Mouse (Mus musculus) lung, embryonic 15.5 days (tissue): ENCODE data around the gene Adamts3. TPM values are rescaled to one million over a fixed set of nuclear protein-coding genes. Genes with fewer than 3 reads are reported as not detected.

Source experiments
- ATAC-seq: fragments of 200-750 bp; cut with Nextera tagmentation; 2 replicates; pipeline ENCODE4 v1.8.0; 2017; ENCODE audit warnings: moderate number of reproducible peaks, borderline replicate concordance; ENCODE audit not compliant: low FRiP score, low TSS enrichment; ENCODE audit errors: extremely low read depth
- H3K27ac ChIP-seq: fragments of 300-500 bp; sonication (generic); 2 replicates; pipeline ENCODE4 v1.5.1; 2015; ENCODE audit warnings: moderate library complexity, mild to moderate bottlenecking, inconsistent platforms
- H3K27me3 ChIP-seq: fragments of 300-500 bp; sonication (generic); 2 replicates; pipeline ENCODE4 v1.6.1; 2015; ENCODE audit warnings: inconsistent platforms
- H3K36me3 ChIP-seq: fragments of 300-500 bp; sonication (generic); 2 replicates; pipeline ENCODE4 v1.6.1; 2015; ENCODE audit warnings: inconsistent platforms
- H3K4me1 ChIP-seq: fragments of 300-500 bp; sonication (generic); 2 replicates; pipeline ENCODE4 v1.6.1; 2015; ENCODE audit warnings: inconsistent platforms
- H3K4me2 ChIP-seq: fragments of 300-500 bp; sonication (generic); 2 replicates; pipeline ENCODE4 v1.6.1; 2015; ENCODE audit warnings: inconsistent platforms, mild to moderate bottlenecking, moderate library complexity
- H3K4me3 ChIP-seq: fragments of 300-500 bp; sonication (generic); 2 replicates; pipeline ENCODE4 v1.5.1; 2015; ENCODE audit warnings: mild to moderate bottlenecking, inconsistent platforms
- H3K9ac ChIP-seq: fragments of 300-500 bp; sonication (generic); 2 replicates; pipeline ENCODE4 v1.6.1; 2015; ENCODE audit warnings: inconsistent platforms
- H3K9me3 ChIP-seq: fragments of 300-500 bp; sonication (generic); 2 replicates; pipeline ENCODE4 v1.6.1; 2016; ENCODE audit warnings: inconsistent platforms
- WGBS: fragments of 180-500 bp; shearing (Covaris S2); methylation state at CpG from one replicate; pipeline ENCODE4 v1.1.7; 2015; 5-methylcytosine and 5-hydroxymethylcytosine counted together
- polyA plus RNA-seq: library from polyadenylated mRNA; unstranded; fragments of >200 nt; fragmentation: Nextera tagmentation; extraction: Ambion mirVana; gene quantifications from 2 replicates; pipeline ENCODE4 v1.2.1, GENCODE M21; 2015

Adamts3 gene
- polyA plus RNA-seq, 1 experiment from 2014 or later = 3.8 TPM

- Histone ChIP-seq H3K9me3 (no peaks in the 10 kb centered on the region), H3K9ac (no peak overlapping the region), H3K27me3 (no peaks in the 10 kb centered on the region), H3K4me2 (no peak overlapping the region), H3K36me3 (no peaks in the 10 kb centered on the region), H3K4me3 (no peak overlapping the region), H3K27ac (no peak overlapping the region), H3K4me1 (peaks cover 3% of the 10 kb centered on the region; the same call in 1 of the 2 replicates)
- 61% methylated on average over 5 of the region's 5 CpGs for WGBS
- ATAC-seq = no peak
These were observed 135.9 kb downstream of the Adamts3 start for GRCm38 (mm10) chr5:89747149-89747659.

GRCm38 (mm10) chr5:89745112-89745511, 138.0 kb downstream of the Adamts3 start:
- H3K27ac ChIP-seq = no peak overlapping the region
- no peak overlapping the region for H3K9ac ChIP-seq
- H3K9me3 ChIP-seq = no peaks in the 10 kb centered on the region
- no peak overlapping the region for H3K4me2 ChIP-seq
- H3K4me3 ChIP-seq = no peak overlapping the region
- no peaks in the 10 kb centered on the region for H3K36me3 ChIP-seq
- no peak for ATAC-seq
- peaks cover 3% of the 10 kb centered on the region; the same call in 1 of the 2 replicates for H3K4me1 ChIP-seq
- 81% methylated on average over 2 of the region's 2 CpGs for WGBS
- no peaks in the 10 kb centered on the region for H3K27me3 ChIP-seq

GRCm38 (mm10) chr5:89734759-89735158, 148.4 kb downstream of the Adamts3 start:
- Histone ChIP-seq H3K9me3 (no peaks in the 10 kb centered on the region), H3K4me3 (no peak overlapping the region), H3K27me3 (no peaks in the 10 kb centered on the region), H3K4me1 (no peaks in the 10 kb centered on the region), H3K27ac (no peak overlapping the region), H3K4me2 (no peak overlapping the region), H3K36me3 (no peaks in the 10 kb centered on the region), H3K9ac (no peak overlapping the region)
- WGBS = 59% methylated on average over 2 of the region's 2 CpGs
- ATAC-seq = no peak

- Histone ChIP-seq H3K4me3 (no peak overlapping the region), H3K36me3 (no peaks in the 10 kb centered on the region), H3K4me1 (no peaks in the 10 kb centered on the region), H3K9me3 (no peaks in the 10 kb centered on the region), H3K4me2 (no peak overlapping the region), H3K27me3 (no peaks in the 10 kb centered on the region), H3K9ac (no peak overlapping the region), H3K27ac (no peak overlapping the region)
- 56% methylated on average over 3 of the region's 3 CpGs for WGBS
- ATAC-seq = no peak
These were observed 152.7 kb downstream of the Adamts3 start for GRCm38 (mm10) chr5:89730411-89730810.

GRCm38 (mm10) chr5:89728117-89728516, 155.0 kb downstream of the Adamts3 start:
- Histone ChIP-seq H3K36me3 (no peaks in the 10 kb centered on the region), H3K27ac (no peak overlapping the region), H3K4me2 (no peak overlapping the region), H3K4me1 (no peaks in the 10 kb centered on the region), H3K9ac (no peak overlapping the region), H3K4me3 (no peak overlapping the region), H3K27me3 (no peaks in the 10 kb centered on the region), H3K9me3 (no peaks in the 10 kb centered on the region)
- ATAC-seq = no peak
- 57% methylated on average over 3 of the region's 3 CpGs for WGBS

GRCm38 (mm10) chr5:89727497-89728057, 155.6 kb downstream of the Adamts3 start:
- H3K27me3 ChIP-seq = no peaks in the 10 kb centered on the region
- no peak overlapping the region for H3K9ac ChIP-seq
- no peak for ATAC-seq
- 76% methylated on average over 6 of the region's 6 CpGs for WGBS
- H3K36me3 ChIP-seq = no peaks in the 10 kb centered on the region
- H3K4me3 ChIP-seq = no peak overlapping the region
- H3K27ac ChIP-seq = no peak overlapping the region
- no peak overlapping the region for H3K4me2 ChIP-seq
- H3K4me1 ChIP-seq = no peaks in the 10 kb centered on the region
- no peaks in the 10 kb centered on the region for H3K9me3 ChIP-seq

GRCm38 (mm10) chr5:89714552-89714951, 168.6 kb downstream of the Adamts3 start:
- Histone ChIP-seq H3K4me1 (peaks cover 7% of the 10 kb centered on the region), H3K27me3 (no peaks in the 10 kb centered on the region), H3K4me3 (no peak overlapping the region), H3K36me3 (no peaks in the 10 kb centered on the region), H3K9ac (no peak overlapping the region), H3K27ac (no peak overlapping the region), H3K9me3 (no peaks in the 10 kb centered on the region), H3K4me2 (no peak overlapping the region)
- 57% methylated on average over 2 of the region's 2 CpGs for WGBS
- ATAC-seq = no peak

- Histone ChIP-seq H3K4me3 (no peak overlapping the region), H3K27ac (peak overlapping the region; percentile 57), H3K4me2 (no peak overlapping the region), H3K36me3 (no peaks in the 10 kb centered on the region), H3K9ac (no peak overlapping the region), H3K27me3 (no peaks in the 10 kb centered on the region), H3K4me1 (peaks cover 8% of the 10 kb centered on the region), H3K9me3 (no peaks in the 10 kb centered on the region)
- 50% methylated on average over 7 of the region's 7 CpGs for WGBS
- peak; percentile 85; the same call in 1 of the 2 replicates for ATAC-seq
These were observed 171.8 kb downstream of the Adamts3 start for GRCm38 (mm10) chr5:89711116-89711859.

- WGBS = 23% methylated on average over 4 of the region's 4 CpGs
- Histone ChIP-seq H3K36me3 (no peaks in the 10 kb centered on the region), H3K9me3 (no peaks in the 10 kb centered on the region), H3K27ac (no peak overlapping the region), H3K27me3 (no peaks in the 10 kb centered on the region), H3K9ac (no peak overlapping the region), H3K4me1 (peaks cover 14% of the 10 kb centered on the region), H3K4me3 (no peak overlapping the region), H3K4me2 (no peak overlapping the region)
- ATAC-seq = peak; percentile 58; the same call in 1 of the 2 replicates
These were observed 173.7 kb downstream of the Adamts3 start for GRCm38 (mm10) chr5:89709459-89709858.

GRCm38 (mm10) chr5:89704264-89704663, 178.9 kb downstream of the Adamts3 start:
- peak overlapping the region; percentile 54 for H3K27ac ChIP-seq
- no peak overlapping the region for H3K4me3 ChIP-seq
- no peaks in the 10 kb centered on the region for H3K36me3 ChIP-seq
- no peak overlapping the region for H3K4me2 ChIP-seq
- WGBS = 15% methylated on average over 1 of the region's 1 CpGs
- no peaks in the 10 kb centered on the region for H3K27me3 ChIP-seq
- H3K9ac ChIP-seq = no peak overlapping the region
- H3K4me1 ChIP-seq = peaks cover 13% of the 10 kb centered on the region
- peak; percentile 79 for ATAC-seq
- H3K9me3 ChIP-seq = no peaks in the 10 kb centered on the region

- Histone ChIP-seq H3K27me3 (no peaks in the 10 kb centered on the region), H3K9ac (no peak overlapping the region), H3K36me3 (no peaks in the 10 kb centered on the region), H3K4me3 (no peak overlapping the region), H3K4me2 (no peak overlapping the region), H3K27ac (no peak overlapping the region), H3K9me3 (no peaks in the 10 kb centered on the region), H3K4me1 (peaks cover 13% of the 10 kb centered on the region)
- WGBS = 45% methylated on average over 9 of the region's 9 CpGs
- peak; percentile 50; the same call in 1 of the 2 replicates for ATAC-seq
These were observed 181.7 kb downstream of the Adamts3 start for GRCm38 (mm10) chr5:89701241-89702007.

GRCm38 (mm10) chr5:89687826-89688225, 195.3 kb downstream of the Adamts3 start:
- ATAC-seq = no peak
- 80% methylated on average over 1 of the region's 1 CpGs for WGBS
- H3K27ac ChIP-seq = no peak overlapping the region
- H3K4me1 ChIP-seq = no peaks in the 10 kb centered on the region
- no peaks in the 10 kb centered on the region for H3K9me3 ChIP-seq
- no peaks in the 10 kb centered on the region for H3K27me3 ChIP-seq
- no peaks in the 10 kb centered on the region for H3K36me3 ChIP-seq
- H3K4me2 ChIP-seq = no peak overlapping the region
- H3K9ac ChIP-seq = no peak overlapping the region
- no peak overlapping the region for H3K4me3 ChIP-seq
